Comparison of ENCODE assay signal across 12 mouse cellular contexts in the genomic region with DNA sequence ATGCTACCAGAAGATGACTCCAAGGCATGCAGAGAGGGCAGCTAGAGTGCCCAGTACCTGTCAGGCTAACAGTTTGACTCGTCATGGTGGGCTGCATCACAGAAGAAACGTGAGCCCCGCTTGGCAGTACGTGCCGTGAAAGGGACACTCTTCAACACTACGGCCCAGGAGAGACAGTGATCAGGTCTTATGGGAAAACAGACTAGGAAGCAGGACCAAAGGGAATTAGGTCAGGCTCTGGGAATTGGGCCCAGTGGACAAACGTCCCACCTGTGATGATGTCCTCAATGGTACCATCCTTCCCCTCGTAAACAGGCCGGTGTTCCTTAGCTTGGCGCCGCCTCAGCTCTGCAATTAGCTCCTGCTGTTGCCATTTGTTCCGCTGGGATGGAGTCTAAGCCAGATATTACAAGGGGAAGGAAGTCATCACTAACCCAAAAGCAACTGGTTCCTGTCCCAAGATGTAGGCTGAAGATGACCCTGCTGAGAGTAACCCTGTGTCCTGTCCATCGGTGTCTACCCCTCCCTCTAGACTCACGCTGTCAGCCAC. TPM values are rescaled to one million over a fixed set of nuclear protein-coding genes. Genes with fewer than 3 reads are reported as not detected.
DNase-seq lines count a peak whose midpoint lies in the region; ATAC-seq lines count a peak whose summit lies in the region.
"Had no signal": no experiment of that assay in that cellular context is flagged by ENCODE, and none has a peak within 500 bp of the region (broad histone marks: within the 10 kb centered on the region; RNA-seq: fewer than 3 reads in every experiment).

No protein-coding gene starts in this region.

- peaks cover 6% of the 10 kb centered on the region; the same call in 1 of the 2 replicates for H3K36me3 ChIP-seq in hindbrain, embryonic 11.5 days (ENCODE audit: control insufficient read depth, insufficient read depth, low read length)
- H3K36me3 ChIP-seq in hindbrain, embryonic 10.5 days, result peaks cover 100% of the 10 kb centered on the region

- H3K4me2 ChIP-seq in hindbrain, embryonic 11.5 days (replicated peaks; ENCODE audit: low read depth, low read length), result no peak overlapping the region

- H3K27me3 ChIP-seq in hindbrain, embryonic 11.5 days (ENCODE audit: control insufficient read depth, insufficient read depth, low read length), result no peaks in the 10 kb centered on the region
- no peaks in the 10 kb centered on the region for H3K27me3 ChIP-seq in hindbrain, embryonic 10.5 days (ENCODE audit: insufficient read depth, poor library complexity, severe bottlenecking)

- 89% methylated on average over 14 of the region's 14 CpGs for WGBS in hindbrain, embryonic 11.5 days
- WGBS in hindbrain, embryonic 10.5 days, result 87% methylated on average over 14 of the region's 14 CpGs

- no peak overlapping the region for H3K9ac ChIP-seq in hindbrain, embryonic 11.5 days (ENCODE audit: low read depth, low read length)

- no peaks in the 10 kb centered on the region for H3K9me3 ChIP-seq in hindbrain, embryonic 11.5 days (ENCODE audit: control insufficient read depth, low read length)
- H3K9me3 ChIP-seq in hindbrain, embryonic 10.5 days, result no peaks in the 10 kb centered on the region
- H3K9me3 ChIP-seq: G1E had no signal

- no peak overlapping the region for H3K4me3 ChIP-seq in hindbrain, embryonic 11.5 days (ENCODE audit: low read depth, low read length)
- no peak overlapping the region for H3K4me3 ChIP-seq in hindbrain, embryonic 10.5 days
- H3K4me3 ChIP-seq in brown adipose tissue, adult 24 weeks (ENCODE audit: insufficient read depth, low read depth, low read length), result no peak overlapping the region
- H3K4me3 ChIP-seq: erythroblast, embryonic 14.5 days had no signal

- H3K4me1 ChIP-seq in hindbrain, embryonic 11.5 days (replicated peaks; ENCODE audit: control insufficient read depth, insufficient read depth, low read length), result no peaks in the 10 kb centered on the region
- peaks cover 9% of the 10 kb centered on the region for H3K4me1 ChIP-seq in hindbrain, embryonic 10.5 days (replicated peaks)
- peaks cover 44% of the 10 kb centered on the region for H3K4me1 ChIP-seq in brown adipose tissue, adult 24 weeks (ENCODE audit: control insufficient read depth, insufficient read depth, insufficient read length, low read length)

- H3K27ac ChIP-seq in hindbrain, embryonic 11.5 days (ENCODE audit: low read depth, low read length), result 0 out of 2 replicates have a peak overlapping the region, but pooled peaks have one; percentile 10
- H3K27ac ChIP-seq in hindbrain, embryonic 10.5 days, result no peak overlapping the region
- peak overlapping the region; percentile 84 for H3K27ac ChIP-seq in brown adipose tissue, adult 24 weeks (replicated peaks; ENCODE audit: low read depth, low read length)

- ATAC-seq in hindbrain, embryonic 11.5 days (ENCODE audit: low FRiP score), result no peak
- no peak for ATAC-seq in activated CD4-positive, CD25-positive, alpha-beta regulatory T cell, adult 4 months

- DNase-seq in hindbrain, embryonic 11.5 days (ENCODE audit: low spot score), result no peak
- DNase-seq in hindbrain, embryonic 10.5 days (ENCODE audit: low spot score), result no peak
- DNase-seq in cerebellum, adult 8-10 months, result peak; percentile 57
- DNase-seq in kidney, postnatal 36 days, result peak; percentile 40 to 63
- no peak for DNase-seq in natural killer cell, adult 2 months (ENCODE audit: low spot score in 2 of 2)
- DNase-seq: adrenal gland, postnatal 14 days; right cerebral cortex, postnatal 25 days; thymus, postnatal 36 days had no signal

RNA-seq across cellular contexts. Expression of a gene that starts 23.2 kb away (rescaled TPM):
- 0.22 and 0.29 TPM in 2 replicates for polyA plus RNA-seq in hindbrain, embryonic 11.5 days (2014; fragmentation: Nextera tagmentation; extraction: Ambion mirVana)
- 0.20 and 0.27 TPM in 2 replicates for polyA plus RNA-seq in hindbrain, embryonic 10.5 days (2016; fragmentation: Nextera tagmentation; extraction: Ambion mirVana)
- not detected in 2 replicates for polyA plus RNA-seq in brown adipose tissue, adult 24 weeks (2012; ENCODE audit: insufficient read depth, insufficient read length, missing spikeins)
- under 1 TPM; 0.24 to 0.30 TPM for polyA plus RNA-seq in activated CD4-positive, CD25-positive, alpha-beta regulatory T cell, adult 4 months (2017; shearing (Covaris generic))
- polyA plus RNA-seq: erythroblast, embryonic 14.5 days; G1E had no signal

RNA-seq across cellular contexts. Expression of a gene that starts 24.0 kb away (rescaled TPM):
- 41.9 and 45.7 TPM in 2 replicates for polyA plus RNA-seq in hindbrain, embryonic 11.5 days (2014; fragmentation: Nextera tagmentation; extraction: Ambion mirVana)
- polyA plus RNA-seq in hindbrain, embryonic 10.5 days (2016; fragmentation: Nextera tagmentation; extraction: Ambion mirVana), result 61.1 and 63.3 TPM in 2 replicates
- polyA plus RNA-seq in brown adipose tissue, adult 24 weeks (2012; ENCODE audit: insufficient read depth, insufficient read length, missing spikeins), result 17.9 and 18.5 TPM in 2 replicates
- 1 to 10 TPM; 3.9 to 7.4 TPM for polyA plus RNA-seq in activated CD4-positive, CD25-positive, alpha-beta regulatory T cell, adult 4 months (2017; shearing (Covaris generic))

RNA-seq across cellular contexts. Expression of a gene that starts 51.3 kb away (rescaled TPM):
- polyA plus RNA-seq in hindbrain, embryonic 11.5 days (2014; fragmentation: Nextera tagmentation; extraction: Ambion mirVana), result 10.5 and 11.4 TPM in 2 replicates
- polyA plus RNA-seq in hindbrain, embryonic 10.5 days (2016; fragmentation: Nextera tagmentation; extraction: Ambion mirVana), result 10.7 and 14.6 TPM in 2 replicates
- polyA plus RNA-seq in brown adipose tissue, adult 24 weeks (2012; ENCODE audit: insufficient read depth, insufficient read length, missing spikeins), result 3.6 and 6.7 TPM in 2 replicates
- polyA plus RNA-seq in activated CD4-positive, CD25-positive, alpha-beta regulatory T cell, adult 4 months (2017; shearing (Covaris generic)), result 1 to 10 TPM; 6.1 to 9.0 TPM

Comparison
In these comparisons a context has a peak if more than half of its experiments do, and no peak if none do; other contexts are left out.
1. DNase-seq: peak in cerebellum, adult 8-10 months (single experiment) and kidney, postnatal 36 days (2 of 2); none in hindbrain, embryonic 11.5 days (single experiment), hindbrain, embryonic 10.5 days (single experiment) and natural killer cell, adult 2 months (0 of 2).